Mouse (Mus musculus) G1E (cell line): ENCODE measurements around the gene Fgfr2. TPM values are rescaled to one million over a fixed set of nuclear protein-coding genes. Genes with fewer than 3 reads are reported as not detected.

ENCODE experiments used
- ATAC-seq: 2 replicates; pipeline ENCODE4 v1.8.0; 2016; ENCODE audit warnings: mild to moderate bottlenecking; ENCODE audit not compliant: insufficient number of reproducible peaks, poor library complexity, low FRiP score, severe bottlenecking; ENCODE audit errors: extremely low read depth
- DNase-seq: peaks from one replicate; pipeline ENCODE4 v3.0.0; 2012; ENCODE audit warnings: low spot score
- H3K27me3 ChIP-seq: 2 replicates; pipeline ENCODE4 v1.6.1; 2012; ENCODE audit warnings: mild to moderate bottlenecking, low read length, inconsistent platforms; ENCODE audit not compliant: insufficient read depth
- H3K36me3 ChIP-seq: replicated peaks from 2 replicates; pipeline ENCODE3; 2012; ENCODE audit warnings: mild to moderate bottlenecking, inconsistent platforms
- H3K4me1 ChIP-seq: 2 replicates; pipeline ENCODE4 v1.6.1; 2012; ENCODE audit warnings: low read depth, low read length, inconsistent platforms, mixed read lengths; ENCODE audit not compliant: insufficient read depth
- H3K4me3 ChIP-seq: 2 replicates; pipeline ENCODE4 v1.5.1; 2012; ENCODE audit warnings: low read depth, mild to moderate bottlenecking, inconsistent platforms, low read length, moderate library complexity, mixed read lengths
- H3K9me3 ChIP-seq: replicated peaks from 2 replicates; pipeline ENCODE4 v1.6.1; 2012; ENCODE audit warnings: inconsistent platforms
- CTCF ChIP-seq: IDR thresholded peaks from 2 replicates; pipeline ENCODE4 v1.5.1; 2012; ENCODE audit warnings: low read depth, low read length, inconsistent platforms, mixed read lengths
- GATA1 ChIP-seq: IDR thresholded peaks from 2 replicates; pipeline ENCODE4 v1.6.1; 2012; ENCODE audit warnings: borderline replicate concordance, low read length, inconsistent platforms, mixed read lengths
- GATA2 ChIP-seq: IDR thresholded peaks from 2 replicates; pipeline ENCODE4 v1.6.1; 2012; ENCODE audit warnings: low read depth, low read length, inconsistent platforms, borderline replicate concordance
- POLR2AphosphoS5 ChIP-seq: IDR thresholded peaks from 2 replicates; pipeline ENCODE4 v1.6.1; 2012; ENCODE audit warnings: low read depth, low read length, inconsistent platforms; ENCODE audit not compliant: insufficient replicate concordance
- TAL1 ChIP-seq: conservative IDR thresholded peaks from 2 replicates; pipeline ENCODE4 v1.6.1; 2012; ENCODE audit warnings: low read depth, low read length, inconsistent platforms, mixed read lengths
- polyA plus RNA-seq: library from polyadenylated mRNA; stranded (reverse); fragments of >175 nt; gene quantifications from 2 replicates; pipeline ENCODE4 v1.2.3, GENCODE M21; 2012
- total RNA-seq, 2 experiments: library from RNA; stranded (forward) in 1 of 2; stranded (reverse) in 1 of 2; fragments of 200-1000 nt in 1 of 2; fragments of >200 nt in 1 of 2; fragmentation: Nextera tagmentation in 1 of 2; gene quantifications; 2 replicates each; pipeline ENCODE4 v1.2.3; 2014 to 2017

The Fgfr2 gene
- total and polyA plus RNA-seq, 3 experiments, result 0.22 TPM; not detected in 2

DNA sequence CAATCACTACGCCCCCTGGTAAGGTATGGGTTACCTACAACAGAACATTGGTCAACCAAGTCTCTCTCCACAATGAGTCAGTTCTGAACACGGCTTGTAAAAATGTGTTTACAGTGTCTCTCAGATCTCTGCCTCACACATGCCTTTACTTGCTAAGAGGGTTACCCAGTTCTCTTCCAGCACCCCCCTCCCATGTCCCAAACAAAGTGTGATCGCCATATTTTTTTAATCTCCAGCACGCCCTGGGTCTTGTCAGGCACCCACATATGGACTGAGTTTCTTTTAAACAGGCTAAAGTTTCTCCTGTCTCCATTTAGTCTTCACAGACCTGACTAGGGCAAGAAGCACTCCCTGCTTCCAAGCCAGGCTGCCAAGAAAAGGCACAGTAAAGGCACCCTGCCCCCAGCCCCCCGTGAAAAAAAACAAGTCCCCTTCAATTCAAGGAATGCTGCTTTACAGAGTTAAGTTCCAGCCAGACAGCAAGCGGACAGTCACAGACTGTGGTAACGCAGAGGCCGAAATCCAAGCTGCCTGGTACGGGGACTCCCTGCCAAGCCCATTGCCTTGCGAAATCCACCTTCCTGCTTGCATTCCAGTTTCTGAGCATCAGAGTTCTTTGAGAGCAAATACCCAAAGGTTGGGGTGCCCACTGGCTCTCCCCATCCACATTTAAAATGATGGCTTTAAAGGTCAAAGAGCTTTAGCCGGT lies 2834.3 kb downstream of the Fgfr2 start:
- peaks cover 73% of the 10 kb centered on the region for H3K9me3 ChIP-seq
- DNase-seq, result no peak
- H3K27me3 ChIP-seq, result no peaks in the 10 kb centered on the region
- no peaks in the 10 kb centered on the region for H3K36me3 ChIP-seq
- TF ChIP-seq GATA1 (no peak), TAL1 (no peak), POLR2AphosphoS5 (no peak), GATA2 (no peak)
- no peaks in the 10 kb centered on the region for H3K4me1 ChIP-seq
- no peak overlapping the region for H3K4me3 ChIP-seq
- no peak for ATAC-seq

- no peak for ATAC-seq
- TF ChIP-seq GATA2 (no peak), CTCF (no peak), POLR2AphosphoS5 (no peak), TAL1 (no peak), GATA1 (no peak)
These were observed 2834.9 kb downstream of the Fgfr2 start for GRCm38 (mm10) chr7:130288248-130288647.

GRCm38 (mm10) chr7:130278738-130279705 lies 2844.1 kb downstream of the Fgfr2 start:
- TF ChIP-seq GATA1 (no peak), GATA2 (no peak), CTCF (no peak), TAL1 (no peak), POLR2AphosphoS5 (no peak)
- H3K36me3 ChIP-seq, result no peaks in the 10 kb centered on the region
- H3K27me3 ChIP-seq, result no peaks in the 10 kb centered on the region
- H3K9me3 ChIP-seq, result peaks cover 69% of the 10 kb centered on the region
- H3K4me1 ChIP-seq, result no peaks in the 10 kb centered on the region
- ATAC-seq (no peak), DNase-seq (no peak)
- no peak overlapping the region for H3K4me3 ChIP-seq

More at GRCm38 (mm10) chr7:130288248-130288647, 2834.9 kb downstream of the Fgfr2 start:
- H3K4me3 ChIP-seq, result no peak overlapping the region
- H3K9me3 ChIP-seq, result peaks cover 76% of the 10 kb centered on the region
- no peak for DNase-seq
- no peaks in the 10 kb centered on the region for H3K27me3 ChIP-seq
- no peaks in the 10 kb centered on the region for H3K4me1 ChIP-seq
- H3K36me3 ChIP-seq, result no peaks in the 10 kb centered on the region

DNA sequence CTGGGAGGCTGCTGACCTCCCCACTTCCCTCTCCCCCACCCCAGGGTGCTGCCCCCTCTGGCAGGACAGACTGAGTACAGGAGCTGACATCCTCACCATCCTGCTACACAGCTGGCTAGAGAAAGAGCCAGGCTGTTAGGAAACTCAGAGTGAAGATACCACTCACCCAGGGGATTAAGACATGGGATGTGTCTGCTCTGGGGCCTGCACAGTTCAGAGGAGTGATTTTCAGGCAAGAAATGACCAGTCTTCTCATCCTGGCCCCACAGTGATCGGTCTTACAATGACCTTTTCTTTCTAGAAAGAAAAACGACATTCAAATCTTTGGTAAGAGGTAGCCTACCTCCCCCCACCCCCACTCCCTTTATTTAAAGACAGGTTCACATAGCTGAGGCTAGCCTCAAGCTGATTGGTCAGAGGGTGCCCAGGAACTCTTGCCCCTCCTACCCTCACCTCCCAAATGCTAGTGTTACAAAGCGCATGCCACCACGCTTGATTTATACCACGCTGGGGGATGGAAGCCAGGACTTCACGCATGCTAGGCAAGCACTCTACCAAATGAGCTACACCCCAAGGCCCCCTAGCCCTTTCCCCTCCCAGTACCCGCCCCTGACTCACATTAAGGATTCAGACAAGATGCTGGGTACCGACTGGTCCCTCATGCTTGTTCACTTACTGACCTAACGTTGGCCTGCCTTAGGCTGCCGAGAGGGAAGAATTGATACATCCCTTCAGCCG lies 2845.0 kb downstream of the Fgfr2 start:
- H3K4me1 ChIP-seq, result no peaks in the 10 kb centered on the region
- no peak overlapping the region for H3K4me3 ChIP-seq
- no peaks in the 10 kb centered on the region for H3K36me3 ChIP-seq
- H3K27me3 ChIP-seq, result no peaks in the 10 kb centered on the region
- DNase-seq (no peak), ATAC-seq (no peak)
- TF ChIP-seq GATA1 (no peak), GATA2 (no peak), POLR2AphosphoS5 (no peak), CTCF (no peak), TAL1 (no peak)
- H3K9me3 ChIP-seq, result peaks cover 73% of the 10 kb centered on the region

- Histone ChIP-seq H3K36me3 (no peaks in the 10 kb centered on the region), H3K9me3 (peaks cover 88% of the 10 kb centered on the region), H3K4me1 (no peaks in the 10 kb centered on the region), H3K4me3 (peak overlapping the region; percentile 18; the same call in 1 of the 2 replicates), H3K27me3 (no peaks in the 10 kb centered on the region)
- TF ChIP-seq POLR2AphosphoS5 (no peak), TAL1 (no peak), GATA2 (no peak), GATA1 (no peak), CTCF (no peak)
- no peak for ATAC-seq
- no peak for DNase-seq
These were observed 2849.9 kb downstream of the Fgfr2 start for GRCm38 (mm10) chr7:130273265-130273664.

DNA sequence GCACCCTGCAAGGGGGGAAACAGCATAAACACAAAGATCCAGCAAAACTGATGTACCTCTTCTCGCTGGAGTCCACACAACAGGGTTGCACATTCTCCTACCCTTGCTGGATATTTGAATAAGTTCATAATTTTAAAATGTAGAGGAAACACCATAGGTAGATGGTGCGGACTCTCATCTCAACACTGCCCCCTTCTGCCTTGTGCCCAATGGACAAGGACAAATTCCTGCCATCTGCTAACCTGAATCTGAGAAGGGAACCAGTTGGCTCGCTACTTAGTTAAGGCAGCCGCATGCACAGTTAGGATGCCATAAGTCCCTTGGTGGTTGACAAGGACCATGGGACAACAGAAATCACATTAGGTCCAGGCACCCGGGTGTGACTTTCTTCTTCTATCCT lies 2852.3 kb downstream of the Fgfr2 start:
- DNase-seq, result no peak
- TF ChIP-seq POLR2AphosphoS5 (no peak), TAL1 (no peak), GATA1 (no peak), CTCF (no peak), GATA2 (no peak)
- no peak for ATAC-seq
- Histone ChIP-seq H3K9me3 (peaks cover 76% of the 10 kb centered on the region), H3K36me3 (no peaks in the 10 kb centered on the region), H3K4me3 (no peak overlapping the region), H3K27me3 (no peaks in the 10 kb centered on the region), H3K4me1 (no peaks in the 10 kb centered on the region)
